Mouse (Mus musculus) cerebellum, adult 2 months (tissue): ENCODE data around the gene Cnot11.

Source experiments
- CTCF ChIP-seq: fragments of 200-500 bp; IDR thresholded peaks from 2 replicates; pipeline ENCODE4 v1.5.1; 2011; ENCODE audit warnings: low read depth, mild to moderate bottlenecking, control low read depth, low read length, moderate library complexity, borderline replicate concordance; ENCODE audit not compliant: insufficient read depth
- POLR2A ChIP-seq: fragments of 200-500 bp; IDR thresholded peaks from 2 replicates; pipeline ENCODE4 v1.6.1; 2011; ENCODE audit warnings: low read length, control low read depth, borderline replicate concordance; ENCODE audit not compliant: insufficient read depth

DNA sequence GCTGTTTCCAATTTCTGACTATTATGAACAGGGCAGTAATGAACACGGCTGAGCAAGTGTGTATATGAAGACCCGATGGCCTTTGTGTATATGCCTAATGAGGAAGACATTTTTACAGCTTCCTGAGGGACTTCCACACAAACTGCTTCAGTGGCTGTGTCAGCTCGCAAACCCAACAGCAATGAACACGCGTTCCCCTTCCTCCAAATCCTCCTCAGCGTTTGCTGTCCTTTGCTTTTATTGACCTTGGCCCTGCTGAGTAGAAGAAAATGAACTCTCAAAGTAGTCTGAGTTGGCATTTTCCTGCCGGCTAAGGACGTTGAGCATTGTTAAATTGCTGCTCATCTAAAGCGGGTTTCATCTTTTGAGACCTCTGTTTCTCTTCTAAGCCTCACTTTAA is 50.6 kb downstream of the Cnot11 start:
- no peak for TF ChIP-seq CTCF
- TF ChIP-seq POLR2A = no peak
